Mouse (Mus musculus) heart, adult 18-20 months (tissue): ENCODE data around the gene Snapc3. TPM values are rescaled to one million over a fixed set of nuclear protein-coding genes. Genes with fewer than 3 reads are reported as not detected.

Experiments
- DNase-seq, 2 experiments: peaks; one replicate each; pipeline ENCODE4 v3.0.0; 2021 to 2022; ENCODE audit warnings: mixed read lengths in 1 of 2
- long read RNA-seq, 2 experiments: library from polyadenylated mRNA; stranded (forward); transcript quantifications; one replicate each; pipeline ENCODE4 v2.0.0; 2021
- total RNA-seq, 2 experiments: library from RNA; stranded (reverse); gene quantifications; 2 replicates each; pipeline ENCODE4 v1.2.3; 2021

The Snapc3 gene
- total RNA-seq = 10 to 100 TPM; 15.2 to 18.8 TPM
- long read RNA-seq, experiment 1, transcript Snapc3-201 (9 exons, 1,405 nt) = major isoform, 19 of 22 reads
- long read RNA-seq, experiment 1, partial matches to known transcripts = 0 of 22 reads
- long read RNA-seq, experiment 1, other reads (novel, unspliced or antisense) = 0 of 22 reads
- long read RNA-seq, experiment 2, transcript Snapc3-201 (9 exons, 1,405 nt) = major isoform, 9 of 12 reads
- long read RNA-seq, experiment 2, partial matches to known transcripts = 0 of 12 reads
- long read RNA-seq, experiment 2, other reads (novel, unspliced or antisense) = 1 of 12 reads

GRCm38 (mm10) chr4:83417160-83417819 lies at the start of gene Snapc3:
Snapc3 (plus strand) TSS chr4:83417724.
- DNase-seq = peak; percentile 96 to 98

GRCm38 (mm10) chr4:83373381-83373780 lies 44.1 kb upstream of the Snapc3 start:
- DNase-seq = no peak

DNA sequence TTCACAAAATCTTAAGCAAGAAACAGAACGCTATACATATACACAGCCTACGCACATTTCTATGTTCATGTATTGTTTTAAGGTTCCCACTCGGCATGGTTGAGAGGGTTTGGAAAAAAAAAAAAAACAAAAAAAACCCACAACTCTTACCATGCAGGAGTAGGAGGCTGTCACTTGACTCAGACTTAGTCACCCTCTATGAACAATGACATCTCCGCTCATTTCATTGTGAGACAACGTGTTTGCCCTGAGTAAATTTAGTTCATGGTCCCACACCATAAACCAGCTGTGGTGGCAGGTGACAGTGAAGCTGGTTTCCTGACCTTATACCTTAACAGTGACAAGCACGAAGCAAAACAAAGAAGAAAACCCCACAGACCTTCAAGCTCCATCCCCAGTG lies 41.9 kb upstream of the Snapc3 start:
- no peak for DNase-seq

GRCm38 (mm10) chr4:83376461-83377015 lies 41.0 kb upstream of the Snapc3 start:
- no peak for DNase-seq

- no peak for DNase-seq
These were observed 38.5 kb upstream of the Snapc3 start for GRCm38 (mm10) chr4:83379036-83379435.

GRCm38 (mm10) chr4:83379746-83380145 lies 37.8 kb upstream of the Snapc3 start:
- no peak for DNase-seq

DNA sequence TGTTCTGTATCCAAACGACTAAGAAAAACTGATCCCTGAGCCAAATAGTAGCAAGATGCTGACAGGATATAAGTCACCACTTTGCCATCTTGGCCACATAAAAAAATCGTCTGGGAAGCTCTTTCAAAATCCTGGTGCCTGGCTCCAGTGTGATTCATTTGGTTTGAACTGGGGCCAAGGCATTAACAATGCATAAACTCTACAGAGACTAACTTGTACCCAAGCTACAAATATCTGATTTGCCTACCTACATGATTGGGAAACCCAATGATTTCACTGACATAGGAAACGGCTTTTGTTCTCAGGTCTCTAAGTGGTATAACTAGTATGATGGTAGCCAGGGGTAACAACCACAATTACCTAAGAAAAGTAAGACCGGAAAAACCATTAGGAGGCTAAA lies 37.3 kb upstream of the Snapc3 start:
- DNase-seq = no peak

DNA sequence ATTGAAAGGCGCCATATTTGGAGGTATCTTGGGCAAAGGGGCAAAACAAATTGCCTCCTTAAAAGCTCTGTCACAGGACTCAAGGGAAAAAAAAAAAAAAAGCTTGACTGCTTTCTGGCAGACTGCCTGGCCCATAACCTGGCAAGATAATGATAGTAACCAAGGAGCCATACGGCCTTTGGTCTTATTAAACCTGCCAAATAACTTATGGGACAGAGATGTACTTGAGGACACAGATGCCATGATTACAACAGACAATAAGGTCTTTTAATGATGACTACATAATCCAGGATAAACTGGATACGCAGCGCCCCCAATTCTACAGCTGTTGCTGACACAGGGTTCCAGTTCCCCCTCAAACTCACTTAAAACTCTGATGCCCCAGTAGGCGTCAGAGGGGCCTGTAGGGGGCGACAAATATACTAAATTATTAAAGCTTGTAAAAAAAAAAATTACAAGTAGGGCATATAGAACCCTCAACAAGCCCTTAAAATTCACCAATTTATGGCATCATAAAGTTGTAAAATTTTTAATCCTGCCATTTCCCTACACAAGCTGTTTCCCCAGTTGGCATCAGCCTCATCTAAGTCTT lies 33.5 kb upstream of the Snapc3 start:
- DNase-seq = peak; percentile 43 to 77

DNA sequence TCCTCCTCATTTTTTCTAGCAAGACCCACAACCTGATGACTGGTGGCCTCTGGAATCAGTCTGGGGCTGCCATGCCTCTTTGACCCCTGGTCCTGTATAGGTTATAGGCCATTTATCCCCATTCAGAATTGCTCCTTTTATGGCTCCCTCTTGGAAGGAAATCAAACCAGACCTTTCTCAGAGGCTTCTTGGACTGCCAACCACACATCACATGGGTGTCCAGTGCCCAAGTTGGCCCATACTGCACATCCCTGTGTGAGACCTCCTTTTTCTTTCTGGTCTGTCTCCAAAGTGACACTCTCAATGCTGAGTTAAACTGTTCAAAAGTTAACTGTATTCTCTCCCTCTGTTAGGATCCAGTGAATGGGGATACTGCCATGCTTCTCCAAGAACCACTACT lies 32.4 kb upstream of the Snapc3 start:
- no peak for DNase-seq

DNA sequence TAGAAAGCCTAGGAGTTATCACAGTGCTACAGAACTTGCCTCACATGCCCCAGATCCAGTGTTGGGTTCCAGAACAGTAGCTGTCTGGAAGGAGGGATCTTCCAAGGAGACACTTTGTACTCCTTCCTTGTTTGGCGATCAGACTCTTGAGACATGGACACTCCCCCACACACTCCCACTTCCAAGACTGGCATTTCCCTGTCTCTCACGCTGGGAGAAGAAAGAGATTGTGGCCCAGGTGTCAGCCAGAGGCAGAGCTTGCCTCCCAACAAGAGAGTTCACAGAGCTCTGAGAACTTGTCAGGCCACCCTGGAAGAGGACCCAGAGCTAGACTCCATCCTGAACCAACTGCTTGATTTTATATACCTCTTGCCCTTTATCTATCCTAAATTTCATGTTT lies 27.0 kb upstream of the Snapc3 start:
- DNase-seq = no peak

GRCm38 (mm10) chr4:83391956-83392355 lies 25.6 kb upstream of the Snapc3 start:
- no peak for DNase-seq

- no peak for DNase-seq
These were observed 23.8 kb upstream of the Snapc3 start for GRCm38 (mm10) chr4:83393733-83394132.

GRCm38 (mm10) chr4:83396346-83396745 lies 21.2 kb upstream of the Snapc3 start:
- peak; percentile 85 to 86 for DNase-seq

GRCm38 (mm10) chr4:83396996-83397770 lies 20.3 kb upstream of the Snapc3 start:
- peak in 1 of 2 experiments; percentile 10 for DNase-seq

GRCm38 (mm10) chr4:83398527-83398926 lies 19.0 kb upstream of the Snapc3 start:
- no peak for DNase-seq

DNA sequence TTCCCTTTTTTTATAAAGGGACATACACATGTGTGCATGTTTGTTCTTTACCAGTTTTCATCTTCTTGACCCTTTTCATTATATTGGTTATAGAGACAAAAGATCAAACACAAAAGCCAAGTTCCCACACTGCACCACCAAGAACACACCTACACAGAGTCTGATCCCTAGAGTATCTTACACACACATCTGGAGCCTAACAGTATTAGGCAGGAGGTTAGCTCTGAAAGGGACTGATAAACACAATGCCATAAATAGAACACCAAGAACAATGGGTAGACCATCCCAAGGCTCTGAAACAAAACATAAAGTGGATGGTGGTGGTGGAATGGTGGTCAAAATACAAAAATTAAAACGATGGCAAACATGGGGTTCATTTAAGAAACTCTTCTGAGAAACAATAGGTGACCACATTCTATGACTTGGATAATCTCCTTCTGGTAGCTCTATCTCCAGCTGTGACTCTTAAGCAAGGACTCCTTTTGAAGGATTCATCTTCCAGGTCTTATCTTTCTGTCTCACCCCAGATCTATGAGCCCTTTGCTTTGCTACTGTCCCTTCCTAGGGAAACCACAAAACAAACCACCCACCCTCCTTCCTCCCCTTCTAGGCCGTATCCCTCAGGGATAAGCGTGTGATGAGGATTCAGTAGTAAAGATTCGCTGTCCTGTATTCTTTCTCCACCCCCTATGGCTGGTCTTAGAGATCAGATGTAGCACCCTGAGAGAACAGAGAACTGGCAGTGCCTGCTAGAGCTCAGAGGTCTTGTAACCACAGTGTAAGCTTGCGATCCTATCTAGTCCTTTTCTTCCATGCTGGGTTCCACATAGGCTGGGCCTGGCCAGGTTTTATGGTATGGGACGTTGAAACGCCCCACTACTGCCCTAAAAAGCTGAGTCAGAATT lies 16.6 kb upstream of the Snapc3 start:
- no peak for DNase-seq

DNA sequence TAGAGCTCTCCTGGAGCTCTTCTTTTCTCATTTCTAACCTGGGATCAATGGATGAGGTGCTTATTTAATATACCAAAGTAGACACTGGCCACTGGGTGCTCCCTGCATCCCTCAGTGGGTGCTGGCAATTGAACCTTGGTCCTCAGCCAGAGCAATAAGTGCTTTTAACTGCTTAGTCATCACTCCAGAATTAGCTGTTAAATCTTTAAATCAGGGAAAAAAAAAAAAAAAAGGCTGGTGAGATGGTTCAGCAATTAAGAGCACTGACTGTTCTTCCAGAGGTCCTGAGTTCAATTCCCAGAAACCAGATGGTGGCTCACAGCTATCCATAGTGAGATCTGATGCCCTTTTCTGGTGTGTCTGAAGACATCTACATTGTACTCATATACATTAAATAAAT lies 15.8 kb upstream of the Snapc3 start:
- DNase-seq = no peak

GRCm38 (mm10) chr4:83407688-83408087 lies 9.8 kb upstream of the Snapc3 start:
- peak in 1 of 2 experiments; percentile 35 for DNase-seq

DNA sequence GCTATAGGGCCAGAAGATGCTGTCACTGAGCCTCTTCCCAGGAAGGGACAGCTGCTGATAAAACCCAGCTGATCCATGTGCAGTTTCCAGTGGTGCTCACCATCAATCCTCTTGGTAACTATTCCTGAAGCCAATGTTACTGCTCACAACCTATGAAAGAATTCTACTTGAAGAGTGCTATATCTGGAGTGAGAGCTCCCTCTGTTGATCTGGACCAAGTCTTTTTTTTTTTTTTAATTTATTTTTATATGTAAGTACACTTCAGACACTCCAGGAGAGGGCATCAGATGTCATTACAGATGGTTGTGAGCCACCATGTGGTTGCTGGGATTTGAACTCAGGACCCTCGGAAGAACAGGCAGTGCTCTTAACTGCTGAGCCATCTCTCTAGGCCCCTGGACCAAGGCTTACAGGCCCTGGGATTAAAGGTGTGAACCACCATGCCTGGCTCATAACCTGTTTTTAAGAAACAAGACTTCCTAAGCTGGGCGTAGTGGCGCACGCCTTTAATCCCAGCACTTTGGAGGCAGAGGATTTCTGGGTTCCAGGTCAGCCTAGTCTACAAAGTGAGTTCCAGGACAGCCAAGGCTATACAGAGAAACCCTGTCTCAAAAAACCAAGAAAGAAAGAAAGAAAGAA lies 7.5 kb upstream of the Snapc3 start:
- peak in 1 of 2 experiments; percentile 27 for DNase-seq

DNA sequence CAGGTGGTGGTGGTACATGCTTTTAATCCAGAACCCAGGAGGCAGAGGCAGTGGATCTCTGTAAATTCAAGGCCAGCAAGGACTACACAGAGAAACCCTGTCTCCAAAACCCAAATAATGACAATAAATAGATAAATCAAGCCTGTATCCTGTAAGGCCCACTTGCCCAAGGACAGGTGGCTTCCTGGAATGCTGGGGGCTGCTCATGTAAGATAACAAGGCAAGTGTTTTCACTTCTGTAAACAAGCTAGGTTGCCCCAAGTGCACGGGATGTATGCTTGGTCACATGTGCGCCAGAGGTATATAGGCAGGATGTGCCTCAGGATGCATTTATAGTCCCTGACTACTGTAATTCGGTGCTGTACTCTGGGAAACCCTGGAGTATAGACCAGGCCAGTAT lies 5.5 kb upstream of the Snapc3 start:
- no peak for DNase-seq
